Mouse (Mus musculus) layer of hippocampus, adult 9-11 months (tissue): ENCODE measurements at regions not wholly inside any gene's neighbourhood (a gene's known extent, or its start where the extent isn't known, plus 50 kb on each side); places are given as distances from the start of the nearest gene placed in this dataset.

Experiments used
- DNase-seq: peaks from one replicate; pipeline ENCODE4 v3.0.0; 2022

DNA sequence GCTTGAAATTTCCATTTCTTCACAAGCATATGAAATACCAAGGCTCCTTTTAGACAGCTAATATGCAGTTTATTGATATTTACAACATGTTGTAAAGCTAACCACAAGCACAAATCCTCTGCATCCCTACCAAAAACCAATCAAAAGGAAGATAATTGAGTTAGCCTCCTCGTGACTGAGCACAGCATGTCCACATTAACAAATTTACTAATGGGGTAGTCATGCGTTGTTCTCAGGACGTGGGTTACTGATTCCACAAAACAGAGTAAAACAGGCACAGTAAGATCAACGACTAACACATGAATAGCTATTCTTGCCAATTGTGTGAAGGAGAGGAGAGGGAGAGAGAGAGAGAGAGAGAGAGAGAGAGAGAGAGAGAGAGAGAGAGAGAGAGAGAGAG, 169.3 kb upstream of the Lyplal1 start:
- no peak for DNase-seq

DNA sequence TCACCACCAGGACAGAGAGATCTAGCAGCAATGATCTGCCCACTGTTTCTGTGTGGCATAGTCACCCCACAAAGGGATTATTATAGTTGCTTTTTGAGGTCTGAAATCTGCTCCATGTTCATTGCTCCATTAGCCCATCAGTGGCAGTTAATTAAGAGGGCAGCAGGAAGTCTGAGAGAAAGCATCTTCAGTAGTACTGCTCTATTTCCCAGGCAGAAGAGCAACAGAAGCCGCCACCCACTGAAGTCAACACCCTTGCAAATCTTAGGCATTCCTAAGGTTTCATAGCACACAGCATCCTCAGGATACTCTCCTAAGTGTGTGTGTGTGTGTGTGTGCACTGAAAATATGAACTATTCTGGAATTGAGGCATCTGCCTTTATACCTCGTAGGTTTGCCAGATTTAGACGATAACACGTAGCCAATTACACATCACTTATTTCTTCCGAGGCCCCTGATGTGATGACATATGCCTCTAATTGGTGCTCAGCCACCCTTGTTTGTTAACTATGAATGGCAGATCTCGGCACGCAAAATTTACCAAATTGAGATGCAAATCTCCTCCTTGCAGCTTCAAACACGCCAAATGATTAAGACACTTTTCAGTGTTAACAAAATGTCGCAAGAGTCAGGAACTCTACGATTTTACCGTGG, 161.0 kb upstream of the Lyplal1 start:
- DNase-seq, result no peak

DNA sequence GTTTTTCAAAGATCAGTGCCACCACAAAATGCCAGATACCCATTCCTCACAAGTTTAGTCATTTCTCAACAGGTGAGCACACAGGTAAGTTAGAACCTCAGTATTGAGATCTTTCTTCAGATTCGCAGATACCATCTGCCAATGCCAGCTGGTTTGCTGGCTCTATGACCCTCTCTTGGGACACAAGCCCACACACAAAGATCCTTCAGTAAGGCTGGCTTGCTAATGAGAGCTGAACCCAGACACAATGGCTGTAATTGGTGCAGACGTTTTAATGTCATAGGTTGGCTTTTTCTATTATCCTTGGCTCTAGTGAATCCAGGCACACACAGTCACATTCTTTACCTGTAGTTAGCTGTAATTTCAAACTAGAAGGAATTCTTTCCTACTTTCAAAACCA, 154.3 kb upstream of the Lyplal1 start:
- no peak for DNase-seq

DNA sequence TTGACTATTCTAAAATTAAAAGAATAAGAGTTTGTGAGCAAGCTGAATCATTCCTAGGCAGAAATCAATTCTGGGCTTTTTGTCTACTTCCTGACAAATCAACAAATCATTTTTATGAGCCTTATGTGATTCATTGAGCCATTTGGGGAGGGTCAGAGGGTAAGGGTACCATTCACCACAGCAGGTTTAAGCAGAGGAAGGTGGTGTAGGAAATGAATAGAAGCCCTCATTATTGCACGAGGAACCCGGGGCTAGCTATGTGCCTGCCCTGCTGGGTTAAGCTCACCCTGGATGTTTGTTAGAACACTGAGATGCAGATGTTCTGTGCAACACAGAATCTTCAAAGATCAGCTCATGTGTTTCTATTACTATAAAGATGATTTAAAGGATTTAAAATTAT, 150.2 kb upstream of the Lyplal1 start:
- DNase-seq, result no peak

DNA sequence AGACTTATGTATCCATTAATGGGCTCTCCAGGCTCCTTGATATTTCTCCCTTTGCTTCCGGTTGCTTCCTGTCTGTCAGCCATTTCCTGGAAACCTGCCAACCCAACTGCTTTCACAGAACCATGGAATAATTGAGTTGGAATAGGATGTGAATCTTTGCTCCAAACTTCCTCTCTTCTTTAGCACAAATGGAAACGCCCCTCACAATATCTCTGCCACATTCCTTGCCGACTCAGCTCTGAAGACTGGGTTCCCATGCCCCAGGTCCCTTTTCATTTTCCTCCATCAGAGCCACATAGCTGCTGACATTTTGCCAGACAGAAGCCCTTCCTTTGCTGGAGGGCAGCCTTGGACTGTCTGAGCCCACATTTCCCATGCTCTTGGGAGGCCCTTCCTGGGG, 147.5 kb upstream of the Lyplal1 start:
- no peak for DNase-seq

DNA sequence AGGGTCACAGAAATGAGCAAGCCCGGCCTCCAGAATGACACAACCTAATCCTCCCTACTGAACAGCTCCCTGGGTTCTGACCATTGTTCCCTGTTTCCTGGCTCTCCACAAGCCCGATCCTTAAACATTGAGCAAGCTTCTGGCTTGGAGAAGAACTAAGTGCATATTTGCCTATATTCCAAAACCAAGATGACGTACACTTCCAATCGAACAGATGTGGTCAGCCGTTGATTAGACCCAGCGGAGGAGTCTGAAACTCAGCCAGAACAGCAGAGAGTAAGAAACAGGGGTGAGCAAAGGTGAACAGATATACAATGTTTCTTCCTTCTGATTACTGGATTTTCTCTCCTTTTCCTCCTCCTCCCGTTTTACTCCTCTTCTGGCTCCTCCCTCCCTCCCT, 146.8 kb upstream of the Lyplal1 start:
- DNase-seq, result no peak

DNA sequence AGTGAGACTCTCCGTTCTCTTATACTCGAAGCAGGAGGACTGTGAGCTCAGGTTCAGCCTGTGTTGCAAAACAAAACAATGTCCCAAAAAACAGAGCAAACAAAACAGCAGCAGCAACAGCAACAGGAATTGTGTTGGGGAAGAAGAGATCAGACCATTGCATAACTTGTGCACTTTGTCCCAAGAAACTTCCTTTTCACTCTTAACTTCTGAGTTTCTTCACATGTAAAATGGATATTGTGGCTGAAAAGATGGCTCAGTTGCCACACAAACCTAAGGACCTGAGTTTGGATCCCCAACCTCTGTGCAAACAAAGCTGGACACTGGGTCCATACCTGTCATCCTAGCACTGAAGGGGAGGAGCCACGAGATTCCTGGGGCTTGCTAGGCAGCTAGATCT, 146.1 kb upstream of the Lyplal1 start:
- no peak for DNase-seq

DNA sequence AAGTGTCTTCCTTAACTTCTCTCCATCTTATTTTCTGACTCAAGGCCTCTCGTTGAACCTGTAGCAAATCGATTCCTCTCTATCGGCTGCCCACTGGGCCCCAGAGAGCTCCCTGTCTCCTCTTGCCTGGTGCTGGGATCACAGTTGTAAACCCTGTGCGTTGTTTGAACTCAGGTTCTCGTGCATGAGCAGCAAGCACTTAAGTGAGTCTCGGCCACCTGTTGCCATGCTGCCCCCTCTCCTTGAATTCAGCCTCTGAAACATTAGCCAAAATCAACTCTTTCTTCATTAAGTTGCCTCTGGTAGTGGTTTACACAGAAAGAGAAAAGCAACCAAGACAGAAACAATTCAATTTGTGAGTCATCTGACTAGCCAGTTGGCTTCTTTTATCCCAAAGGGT, 144.9 kb upstream of the Lyplal1 start:
- DNase-seq, result no peak

DNA sequence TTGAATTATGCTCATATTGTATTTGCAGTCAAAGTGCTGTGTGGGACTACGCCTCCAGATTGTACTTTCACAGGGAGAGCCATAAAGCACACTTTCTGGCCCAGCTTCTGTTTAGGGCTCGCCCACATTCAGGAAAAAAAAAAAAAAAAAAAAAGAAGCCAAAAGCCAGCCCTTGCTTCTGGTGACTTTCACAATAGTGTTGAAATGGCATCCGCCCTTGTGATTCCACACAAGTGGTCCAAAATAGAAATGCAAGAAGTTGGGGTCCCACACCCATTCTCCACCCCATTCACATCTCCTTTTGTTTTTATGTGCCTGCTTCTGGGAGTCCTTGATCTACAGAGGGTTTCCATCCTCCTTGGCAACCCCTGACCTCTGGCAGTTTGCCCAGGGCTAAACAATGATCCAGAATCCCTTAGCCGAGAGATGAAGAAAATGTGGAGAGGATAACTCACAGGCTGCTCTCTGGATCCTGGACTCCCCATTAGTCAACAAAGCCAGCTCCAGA, 144.3 kb upstream of the Lyplal1 start:
- peak; percentile 82 for DNase-seq

DNA sequence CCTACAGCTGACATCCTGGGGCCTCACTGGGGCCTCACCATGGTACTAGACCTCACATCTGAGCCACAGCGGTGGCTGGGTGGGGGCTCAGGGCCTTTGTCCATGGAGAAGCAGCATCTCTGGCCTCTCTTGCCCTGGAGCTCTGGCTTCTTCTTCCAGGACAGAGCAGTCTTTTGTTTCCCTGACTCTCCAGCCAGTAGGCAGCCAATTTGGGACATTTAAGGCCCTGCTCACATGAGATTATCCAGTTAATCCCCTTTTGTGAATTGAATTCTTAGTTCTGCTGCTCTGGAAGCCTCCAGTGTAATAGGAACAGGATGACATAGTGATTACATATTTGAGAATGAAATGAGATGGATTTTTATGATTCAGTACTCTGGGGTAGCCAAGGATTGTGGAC, 140.5 kb upstream of the Lyplal1 start:
- no peak for DNase-seq

DNA sequence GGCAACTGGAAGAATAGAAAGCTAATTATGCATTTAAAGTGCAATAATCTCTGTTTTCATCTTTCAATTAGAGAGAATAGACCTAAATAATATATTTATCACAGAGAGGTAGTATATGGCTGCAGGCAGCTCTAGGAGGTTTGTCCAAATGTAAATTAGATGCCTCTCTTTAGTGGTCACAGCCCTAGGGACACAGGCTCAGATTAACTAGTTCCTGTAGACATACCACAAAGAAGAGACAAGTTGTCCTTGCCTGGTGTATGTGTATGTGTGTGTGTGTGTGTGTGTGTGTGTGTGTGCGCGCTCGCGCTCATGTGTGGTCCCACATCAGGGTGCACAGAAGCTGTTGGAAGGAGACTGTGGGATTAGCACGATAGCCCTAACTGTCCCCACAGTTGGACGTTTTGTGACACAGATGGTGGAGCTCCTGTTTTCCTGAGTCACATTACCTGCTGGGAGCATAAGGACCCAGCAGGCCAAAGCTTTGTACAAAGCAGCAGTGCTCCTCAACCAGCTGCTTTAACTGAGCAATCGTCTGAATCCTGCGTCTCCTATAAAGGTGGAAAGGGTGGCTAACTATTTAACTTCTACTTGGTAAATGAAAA, 138.5 kb upstream of the Lyplal1 start:
- no peak for DNase-seq

DNA sequence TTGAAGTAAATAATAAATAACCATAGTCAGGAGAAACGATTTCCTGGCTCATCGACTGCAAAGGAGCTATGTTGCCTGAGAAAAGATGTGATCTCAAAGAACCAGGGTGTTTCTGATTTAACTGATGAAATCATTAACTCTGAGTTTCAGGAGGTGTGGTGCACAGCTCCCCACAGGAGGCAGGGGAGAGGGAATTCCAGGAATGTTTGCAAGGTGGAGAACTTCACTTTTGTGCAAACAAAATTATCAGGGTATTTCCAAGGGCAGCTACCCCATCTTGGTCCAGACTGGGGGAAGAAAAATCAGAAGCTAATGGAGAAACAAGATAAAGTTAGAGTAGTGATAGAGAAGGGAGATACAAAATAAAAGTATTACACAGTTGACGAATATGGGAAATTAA, 137.4 kb upstream of the Lyplal1 start:
- DNase-seq, result no peak

DNA sequence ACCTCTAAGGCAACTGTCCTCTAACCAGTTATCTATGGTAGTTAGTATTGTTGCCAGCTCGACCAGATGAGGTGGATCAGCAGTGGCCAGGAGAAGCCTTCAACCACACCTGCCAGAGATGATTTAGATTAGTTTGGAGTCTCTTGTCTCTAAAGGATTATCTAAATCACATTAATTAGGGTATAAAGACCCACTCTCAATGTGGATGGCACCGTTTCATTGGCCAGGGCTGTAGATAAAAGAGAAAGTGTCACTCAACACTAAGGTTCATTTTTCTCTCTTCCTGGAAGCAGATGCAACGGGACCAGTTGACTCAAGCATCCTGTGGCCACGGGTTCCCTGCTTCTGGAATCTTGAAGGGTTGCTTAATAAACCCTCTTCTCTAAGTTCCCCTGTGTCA, 135.4 kb upstream of the Lyplal1 start:
- no peak for DNase-seq

DNA sequence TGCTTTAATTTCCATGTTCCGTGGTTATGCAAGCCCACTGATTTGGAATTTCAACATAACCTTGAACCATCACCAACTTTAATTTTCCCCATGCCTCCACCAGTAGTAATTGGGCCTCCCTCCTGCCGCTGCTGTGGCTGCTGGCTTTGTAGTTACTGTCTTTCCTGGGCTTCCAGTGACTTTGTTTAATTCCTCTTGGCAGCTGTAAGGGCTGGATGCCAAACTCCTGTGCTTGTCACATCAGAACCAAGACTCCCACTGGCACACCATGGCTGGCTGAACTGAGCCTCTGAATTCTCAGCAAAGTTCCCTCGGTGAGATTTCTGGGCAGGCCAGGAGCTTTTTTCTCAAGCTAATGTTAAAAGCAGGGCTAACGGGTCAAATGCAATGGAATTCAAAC, 133.2 kb upstream of the Lyplal1 start:
- no peak for DNase-seq

DNA sequence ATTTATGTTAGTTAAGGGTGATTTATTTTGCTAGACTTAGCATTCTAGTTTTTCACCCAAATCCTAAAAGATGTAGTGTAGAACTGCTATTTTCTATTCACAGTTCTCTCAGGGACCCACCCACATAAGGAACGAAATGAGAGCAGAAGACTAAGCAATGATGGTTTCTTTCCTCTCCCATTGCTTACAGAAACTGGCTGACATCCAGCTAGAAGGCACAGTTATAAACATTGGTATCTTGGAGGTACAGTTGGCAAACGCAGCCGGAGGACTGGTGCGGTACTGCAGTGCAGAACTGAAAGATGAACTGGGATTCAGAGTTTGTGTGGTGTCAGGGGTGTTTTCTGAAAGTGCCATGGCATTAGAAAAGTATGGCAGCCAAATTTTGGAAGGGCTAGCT, 132.1 kb upstream of the Lyplal1 start:
- DNase-seq, result no peak

DNA sequence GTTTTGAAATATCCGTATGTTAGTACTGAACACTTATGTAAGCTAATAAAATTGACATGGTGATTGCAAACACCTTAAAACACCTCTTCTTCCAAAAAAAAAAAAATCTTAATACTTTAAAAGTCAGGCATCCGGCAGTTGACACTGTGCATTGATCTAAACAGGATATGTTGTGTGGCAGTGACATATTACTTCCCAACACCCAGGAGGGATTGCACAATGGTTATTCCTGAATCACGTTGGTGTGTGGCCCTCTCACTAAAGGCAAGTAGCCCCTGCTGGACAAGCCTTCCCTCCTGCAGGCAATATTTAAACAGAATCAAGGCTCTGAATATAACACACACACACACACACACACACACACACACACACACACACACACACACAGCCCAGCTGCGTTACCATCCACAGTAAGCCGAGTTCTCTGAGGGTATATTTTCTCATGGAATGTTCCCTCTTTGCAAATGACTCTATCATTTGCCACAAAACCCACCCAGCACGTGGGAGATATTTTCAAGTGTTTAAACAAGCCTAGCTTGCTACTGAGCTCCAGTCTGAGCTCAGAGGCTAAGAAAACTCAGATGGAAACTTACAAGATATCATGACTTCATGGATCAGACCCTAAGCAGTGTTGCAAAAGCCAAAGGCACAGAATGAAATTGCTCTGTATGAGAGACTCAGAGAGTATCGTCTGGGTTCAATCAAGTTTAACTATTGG, 128.8 kb upstream of the Lyplal1 start:
- DNase-seq, result no peak

DNA sequence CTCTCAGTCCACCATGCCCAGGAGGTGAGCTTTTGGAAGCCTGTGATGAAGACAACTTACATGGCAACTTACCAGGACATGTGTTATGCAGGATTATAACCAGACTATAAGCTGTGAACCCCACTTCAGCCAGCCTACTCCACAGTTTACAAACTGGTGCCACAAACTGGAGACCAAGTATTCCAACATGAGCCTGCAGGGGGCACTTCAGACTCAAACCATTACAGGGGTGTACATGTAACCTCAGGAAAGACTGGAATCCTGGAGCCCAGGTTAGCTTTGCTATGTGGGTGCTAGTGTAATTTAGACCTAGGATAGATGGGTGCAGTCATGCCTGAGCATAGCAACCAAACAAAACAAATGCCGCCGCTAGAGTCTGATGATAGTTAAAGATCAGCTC, 124.0 kb upstream of the Lyplal1 start:
- no peak for DNase-seq

DNA sequence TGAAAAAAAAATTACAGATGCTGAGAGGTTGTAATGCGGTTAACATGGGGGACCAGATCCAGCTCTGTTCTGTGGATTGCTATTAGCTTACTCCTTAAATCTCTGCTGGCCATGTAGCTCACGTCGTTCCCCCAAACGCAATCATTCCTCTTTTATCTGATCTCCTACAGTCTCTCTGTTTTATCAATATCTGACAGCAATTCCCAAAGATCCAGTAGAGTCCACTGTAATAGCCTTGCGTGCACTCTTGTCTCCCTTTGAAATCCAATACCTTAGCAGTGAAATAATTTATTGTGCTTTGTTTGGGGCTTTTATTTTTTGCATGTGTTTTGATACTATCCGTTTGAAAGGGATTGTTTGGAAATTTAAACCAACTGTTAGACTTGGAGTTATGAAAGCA, 120.4 kb upstream of the Lyplal1 start:
- no peak for DNase-seq

DNA sequence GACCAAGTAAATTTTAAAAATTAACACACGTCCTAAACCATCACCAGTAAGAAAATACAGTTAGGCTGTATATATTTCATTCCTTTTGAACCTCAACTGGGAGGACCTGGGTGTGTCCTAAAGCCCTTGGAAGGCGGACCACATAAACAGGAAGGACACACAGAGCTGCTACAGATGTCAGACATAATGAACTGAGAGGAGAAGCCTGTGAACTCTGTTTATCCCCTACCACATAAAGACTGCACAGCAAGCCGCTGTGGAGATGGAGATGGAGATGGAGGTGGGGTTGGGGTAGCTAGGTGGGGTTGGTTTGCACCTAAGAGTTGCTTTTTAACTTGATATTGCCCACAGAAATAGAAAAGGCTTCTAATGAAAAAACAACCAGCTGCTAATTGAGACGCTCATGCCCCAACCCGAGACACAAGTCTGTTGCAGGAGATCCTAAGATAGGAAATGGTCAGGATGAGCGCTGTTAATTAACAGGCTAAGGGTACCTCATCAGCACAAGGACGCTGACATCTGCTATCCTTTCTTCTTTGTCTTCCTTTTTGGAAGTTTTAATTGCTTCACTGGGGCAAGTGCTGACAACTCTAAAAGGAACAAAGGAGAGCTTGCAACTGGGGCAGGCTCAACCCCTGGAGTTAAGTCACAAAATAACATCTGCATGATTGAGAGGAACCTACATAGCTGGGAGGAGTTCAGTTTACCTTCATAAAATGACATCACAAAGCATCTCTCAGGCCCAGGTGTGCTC, 119.3 kb upstream of the Lyplal1 start:
- DNase-seq, result no peak

DNA sequence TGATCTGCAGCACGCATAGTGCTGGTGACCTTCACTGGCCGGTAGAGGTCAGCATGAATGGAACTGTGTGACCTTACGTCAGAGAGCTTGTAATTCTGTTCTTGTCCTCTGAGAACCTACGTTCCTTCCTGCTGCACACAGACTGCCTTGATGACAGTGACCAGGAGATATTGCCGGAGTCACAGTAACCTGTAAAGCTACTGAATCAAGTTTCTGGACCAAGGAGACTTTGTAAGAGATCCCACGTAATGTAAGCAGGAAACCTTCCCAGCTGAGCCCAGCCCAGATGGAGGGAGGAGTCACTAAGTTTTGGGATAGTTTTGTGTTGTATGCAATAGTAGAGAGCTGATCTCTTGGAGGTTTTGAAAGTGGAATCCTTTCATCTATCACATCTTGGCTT, 117.4 kb upstream of the Lyplal1 start:
- no peak for DNase-seq

DNA sequence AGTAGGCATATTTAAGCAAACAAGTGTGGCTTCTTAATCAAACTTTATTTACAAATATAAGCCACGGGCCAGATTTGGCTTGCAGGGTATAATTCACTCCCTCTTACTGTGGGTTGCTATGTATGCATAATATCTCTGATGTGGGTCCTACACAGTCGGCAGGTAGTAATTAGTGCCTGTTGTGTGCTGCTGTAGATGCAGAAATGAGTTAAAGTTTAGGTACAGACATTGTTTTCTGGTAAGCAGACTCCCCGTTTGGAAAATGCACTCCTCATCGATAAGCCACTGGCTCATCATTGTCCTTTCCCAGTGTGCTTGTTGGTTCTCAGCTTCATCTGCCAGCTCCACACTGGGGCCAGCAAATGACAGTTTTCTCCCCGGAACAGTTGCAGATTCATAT, 113.4 kb upstream of the Lyplal1 start:
- no peak for DNase-seq

DNA sequence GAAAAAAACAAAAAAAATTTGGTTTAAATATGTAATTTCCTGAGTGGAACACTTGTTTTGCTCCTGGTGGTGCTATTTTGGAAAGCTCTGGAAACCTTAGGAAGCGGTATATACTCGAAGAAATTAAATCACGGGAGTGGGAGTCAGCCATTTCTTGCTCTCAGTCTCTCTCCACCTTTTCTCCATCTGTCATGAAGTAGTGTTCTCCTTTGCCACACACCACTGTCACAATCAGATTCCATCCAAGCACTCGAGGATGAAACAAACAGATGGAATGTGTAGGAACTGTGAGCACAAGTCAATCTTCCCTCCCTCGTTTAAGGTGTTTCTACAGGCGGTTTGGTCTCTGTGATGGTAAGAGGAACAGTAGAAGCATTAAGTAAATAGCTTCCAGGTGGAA, 112.7 kb upstream of the Lyplal1 start:
- no peak for DNase-seq

DNA sequence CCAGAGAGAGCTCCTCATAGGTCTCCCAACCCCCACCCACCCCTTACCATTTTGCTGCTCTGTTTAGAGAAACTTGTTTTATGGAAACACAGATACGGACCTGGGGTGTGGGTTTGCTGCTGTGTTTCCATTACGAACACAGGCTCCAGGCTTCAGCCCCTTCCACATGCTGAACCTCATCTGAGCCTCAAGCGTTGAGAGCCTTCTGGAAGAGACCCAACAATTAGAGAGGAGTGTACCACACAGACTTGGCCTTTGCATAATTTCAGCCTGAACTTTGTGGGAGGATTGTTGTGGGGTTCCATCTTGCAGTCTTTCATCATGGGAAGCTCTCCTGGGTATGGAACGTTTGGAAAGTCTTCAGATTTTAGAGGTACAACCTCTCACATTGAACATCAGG, 111.3 kb upstream of the Lyplal1 start:
- no peak for DNase-seq

DNA sequence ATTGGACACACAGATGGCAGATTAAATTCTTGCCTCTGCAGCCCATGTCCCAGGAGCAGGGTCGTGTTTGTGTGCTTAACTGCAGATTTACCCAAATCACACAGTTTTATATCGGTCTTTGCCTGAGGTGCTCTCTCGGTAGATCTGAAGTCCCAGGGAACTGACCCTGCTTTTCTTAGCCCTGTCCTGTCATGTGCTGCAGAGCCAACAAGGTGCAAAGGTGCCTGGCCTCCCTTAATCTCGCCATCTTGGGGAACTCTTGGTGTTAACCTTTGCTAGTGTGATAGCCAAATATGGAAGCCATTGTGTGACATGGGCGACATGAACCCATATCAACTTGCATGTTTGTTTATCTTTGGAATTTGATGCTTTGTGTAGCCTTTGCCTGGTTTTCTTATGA, 107.1 kb upstream of the Lyplal1 start:
- no peak for DNase-seq
